Mouse (Mus musculus): ENCODE results near the gene Vstm2l. TPM values are rescaled to one million over a fixed set of nuclear protein-coding genes. Genes with fewer than 3 reads are reported as not detected.

Gene Vstm2l
- total RNA-seq, 2 experiments from 2014 or later: 1.6 to 3.3 TPM

DNA sequence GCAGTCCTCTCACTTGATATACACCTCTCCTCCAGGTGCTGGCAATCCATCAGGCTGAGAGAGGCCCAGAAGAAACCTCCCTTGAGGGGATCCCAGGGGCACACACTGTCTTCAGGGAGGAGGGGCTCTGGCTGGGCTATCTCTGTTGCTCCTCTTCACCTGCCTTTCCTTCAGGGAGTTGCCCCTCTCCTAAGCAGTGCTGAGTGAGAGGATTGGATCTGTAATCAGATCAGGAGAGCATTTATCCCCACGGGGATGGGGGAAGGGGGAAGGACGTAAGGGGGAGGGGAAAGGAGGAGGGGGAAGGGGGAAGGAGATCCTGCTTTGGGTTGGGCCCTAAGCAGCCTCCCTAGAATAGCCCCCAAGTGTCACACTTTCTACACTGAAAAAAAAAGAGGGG, 13.4 kb downstream of the Vstm2l start:
- DNase-seq (ENCODE audit: low spot score in 2 of 2): no peak

DNA sequence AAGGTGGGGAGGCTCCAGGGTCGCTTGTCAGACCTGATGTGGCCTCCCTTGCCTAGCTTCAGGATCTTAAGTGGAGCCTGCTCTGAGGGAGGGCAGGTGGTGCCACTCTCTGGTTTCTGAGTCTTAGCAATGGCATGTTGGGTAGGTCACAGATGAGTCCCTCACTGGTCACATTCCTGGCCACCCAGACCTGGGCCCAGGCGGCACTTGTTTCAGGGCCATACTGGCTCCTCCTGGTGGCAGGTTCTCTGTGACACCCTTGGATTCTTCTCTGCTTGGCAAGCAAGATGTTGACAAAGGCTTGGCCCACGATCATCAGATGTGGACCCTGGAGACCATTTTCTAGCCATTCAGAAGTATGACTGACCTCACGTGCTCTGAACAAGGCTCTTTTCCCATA, 18.2 kb downstream of the Vstm2l start:
- no peak for DNase-seq (ENCODE audit: low spot score in 2 of 2)

DNA sequence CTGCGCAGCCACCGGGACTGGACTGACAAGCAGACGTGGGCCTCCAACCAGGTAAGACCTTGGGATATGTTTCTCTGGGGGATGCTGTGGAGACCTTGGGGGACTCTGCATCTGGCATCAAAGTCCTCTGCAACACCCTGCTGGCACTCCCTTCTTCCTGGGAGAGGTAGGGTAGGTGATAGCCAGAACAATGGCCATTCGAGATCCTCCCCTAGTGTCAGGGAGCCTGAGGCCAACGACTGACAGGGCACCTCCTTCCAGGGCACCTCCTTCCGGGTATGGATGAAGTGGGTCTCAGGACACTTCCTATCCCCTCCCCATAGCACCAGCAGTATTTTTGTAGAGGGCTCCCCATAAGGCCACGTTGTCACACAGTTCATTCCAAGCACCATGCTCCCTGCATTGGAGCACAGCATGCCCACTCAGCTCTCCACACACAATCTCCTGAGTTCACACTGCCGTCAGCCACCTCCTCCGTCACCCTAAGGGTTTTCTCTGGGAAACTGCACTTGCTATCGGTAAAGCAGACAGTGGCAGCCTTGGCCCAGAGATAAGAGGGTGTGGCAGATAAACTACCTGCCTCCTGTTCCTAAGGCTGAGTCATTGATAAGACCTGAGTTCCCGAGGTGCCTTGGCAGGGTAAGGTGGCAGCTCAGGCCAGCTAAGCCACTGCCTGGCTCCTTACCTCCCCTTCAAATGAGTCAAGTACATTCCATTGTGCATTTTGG, 21.2 kb downstream of the Vstm2l start:
- no peak for DNase-seq (ENCODE audit: low spot score in 2 of 2)

DNA sequence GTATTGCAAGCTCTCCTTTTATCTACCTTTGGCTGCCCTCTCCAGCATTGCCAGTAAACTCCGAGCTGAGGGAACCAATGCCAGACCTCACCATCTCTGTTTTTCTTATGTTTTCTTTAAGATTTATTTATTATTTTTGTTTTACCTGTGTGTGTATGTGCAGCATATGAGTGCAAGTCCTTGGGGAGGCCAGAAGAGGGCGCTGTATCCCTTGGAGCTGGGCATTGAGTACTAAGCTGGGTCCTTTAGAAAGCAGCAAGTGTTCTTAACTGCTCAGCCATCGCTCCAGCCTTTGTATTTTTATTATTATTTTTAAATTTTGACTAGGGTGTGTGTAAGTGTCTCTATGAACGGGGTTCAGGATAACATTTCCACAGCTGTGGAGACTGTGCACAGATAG, 22.2 kb downstream of the Vstm2l start:
- DNase-seq (ENCODE audit: low spot score in 2 of 2): no peak

DNA sequence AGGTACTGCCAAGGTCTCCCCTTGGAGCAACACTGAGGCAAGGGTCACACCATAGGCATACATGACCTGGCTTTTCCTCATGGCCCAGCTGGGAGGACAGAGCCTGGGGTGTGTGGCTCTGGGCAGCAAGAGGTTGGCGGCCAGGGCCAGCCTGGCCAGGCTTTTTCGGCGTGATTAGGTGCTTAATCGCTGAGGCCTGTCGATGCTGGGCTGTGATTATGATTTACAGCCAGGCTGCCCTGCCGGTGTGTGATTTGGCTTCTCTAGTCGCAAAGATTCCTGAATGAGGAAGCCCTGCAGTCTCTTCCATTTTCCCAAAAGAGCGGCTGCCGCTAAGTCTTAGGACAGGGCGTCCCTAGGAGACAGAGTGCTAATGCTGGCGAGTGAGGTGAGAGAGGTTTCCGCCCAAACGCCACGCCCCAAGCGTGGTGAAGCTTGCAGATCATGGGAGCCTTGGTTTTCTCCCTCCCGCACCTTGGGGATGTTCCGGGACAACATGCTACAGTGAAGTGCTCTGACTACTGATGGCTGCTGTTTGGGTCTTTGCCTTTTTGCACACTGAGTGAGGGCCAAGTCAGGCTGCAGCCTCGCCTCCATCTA, 26.2 kb downstream of the Vstm2l start:
- DNase-seq (ENCODE audit: low spot score in 2 of 2): no peak

DNA sequence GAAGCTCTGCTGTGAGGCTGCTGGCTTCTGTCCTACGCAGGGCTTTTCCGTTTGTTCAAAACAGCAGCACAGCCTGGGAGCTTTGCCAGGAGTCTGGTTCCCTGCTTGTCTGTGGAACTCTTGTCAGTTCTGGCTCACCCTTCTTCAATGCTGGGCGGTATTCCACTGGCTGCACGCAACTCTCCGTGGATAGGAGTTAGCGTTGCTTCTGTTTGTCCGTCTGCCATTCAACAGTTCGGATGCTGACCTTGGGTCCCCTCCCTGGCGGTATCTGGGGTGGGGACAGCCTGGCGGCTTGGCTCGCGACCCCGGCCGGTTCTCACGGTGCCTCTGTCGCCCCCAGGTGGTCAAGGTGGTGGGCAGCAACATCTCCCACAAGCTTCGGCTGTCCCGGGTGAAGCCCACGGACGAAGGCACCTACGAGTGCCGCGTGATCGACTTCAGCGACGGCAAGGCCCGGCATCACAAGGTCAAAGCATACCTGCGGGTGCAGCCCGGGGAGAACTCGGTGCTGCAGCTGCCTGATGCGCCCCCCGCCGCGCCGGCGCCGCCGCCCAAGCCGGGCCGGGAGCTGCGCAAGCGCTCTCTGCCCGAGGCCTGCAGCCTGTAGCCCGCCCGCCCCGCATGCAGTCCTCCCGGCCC, 29.2 kb downstream of the Vstm2l start:
- DNase-seq (ENCODE audit: low spot score in 2 of 2): peak; percentile 54 to 60

DNA sequence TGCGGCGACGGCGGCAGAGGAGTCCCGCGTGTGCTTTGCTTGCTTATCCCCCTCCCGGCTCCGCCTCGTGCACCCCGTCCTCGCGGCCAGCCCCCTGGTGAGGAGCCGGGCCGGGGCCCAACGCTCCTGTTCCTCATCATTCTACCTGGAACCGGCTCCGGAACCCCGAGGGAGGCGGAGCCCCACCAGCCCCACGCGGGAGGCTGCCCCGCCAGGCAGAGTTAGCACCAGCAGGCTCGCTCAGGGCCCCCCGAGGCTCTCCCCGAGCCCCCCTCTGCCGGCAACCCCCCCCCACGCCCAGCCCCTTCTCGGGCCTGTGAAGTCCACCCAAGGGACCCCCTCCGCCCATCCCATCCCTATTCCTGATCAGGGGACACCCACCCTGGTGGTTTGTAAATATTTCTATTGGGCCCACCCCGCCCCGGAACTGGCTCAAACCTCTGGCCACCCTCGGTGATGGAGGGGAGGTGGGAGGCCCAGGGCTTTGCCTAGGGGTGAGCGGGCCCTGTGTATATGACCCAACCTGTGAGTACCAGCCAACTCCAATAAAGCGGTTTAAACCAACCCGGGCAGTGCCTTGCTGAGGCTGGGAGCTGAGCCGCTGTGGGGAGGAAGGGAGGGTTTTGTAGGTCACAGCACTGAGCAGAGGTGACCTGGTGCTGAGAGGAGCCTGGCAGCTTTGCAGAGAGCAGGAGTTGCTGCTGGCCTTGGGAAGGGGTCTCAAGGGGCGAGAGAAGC, 29.9 kb downstream of the Vstm2l start:
- DNase-seq (ENCODE audit: low spot score in 2 of 2): no peak

DNA sequence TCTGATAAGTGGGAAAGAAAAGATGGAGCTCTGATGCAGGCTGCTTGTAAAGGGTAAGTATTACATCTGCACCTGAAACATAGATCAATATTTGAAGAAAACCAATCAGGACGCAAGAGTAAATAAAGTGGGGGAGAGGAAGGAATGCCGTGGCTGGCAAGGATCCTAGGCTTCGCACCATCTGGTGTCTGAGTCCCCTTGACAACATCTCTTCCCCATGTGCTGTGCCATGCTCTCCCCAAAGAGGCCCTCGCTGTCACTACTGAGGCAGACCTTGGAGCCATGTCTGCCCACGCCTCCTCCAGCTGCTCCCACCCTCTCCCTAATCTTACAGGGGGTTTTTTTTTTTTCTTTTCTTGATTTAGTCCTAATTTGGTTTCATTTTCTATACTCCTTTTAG, 39.5 kb downstream of the Vstm2l start:
- DNase-seq (ENCODE audit: low spot score in 2 of 2): no peak

DNA sequence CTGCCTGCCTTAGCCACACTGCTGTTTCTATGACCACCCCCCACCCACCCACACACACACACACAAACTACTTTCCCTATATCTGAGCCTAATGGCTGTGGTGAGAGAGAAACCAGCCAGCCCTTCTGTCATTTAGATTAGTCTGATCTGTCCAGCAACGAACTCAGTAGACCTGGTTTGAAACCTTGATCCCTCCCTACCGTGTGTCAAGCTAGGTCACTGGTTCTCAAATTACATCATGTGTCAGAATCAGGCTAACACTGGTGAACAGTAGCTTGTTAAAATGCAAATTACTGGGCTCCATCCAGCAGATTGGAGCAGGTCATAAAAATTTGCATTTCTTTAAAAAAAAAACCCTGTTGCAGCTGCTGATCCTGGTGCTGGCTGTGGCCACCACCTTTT, 43.3 kb downstream of the Vstm2l start:
- no peak for DNase-seq (ENCODE audit: low spot score in 2 of 2)

DNA sequence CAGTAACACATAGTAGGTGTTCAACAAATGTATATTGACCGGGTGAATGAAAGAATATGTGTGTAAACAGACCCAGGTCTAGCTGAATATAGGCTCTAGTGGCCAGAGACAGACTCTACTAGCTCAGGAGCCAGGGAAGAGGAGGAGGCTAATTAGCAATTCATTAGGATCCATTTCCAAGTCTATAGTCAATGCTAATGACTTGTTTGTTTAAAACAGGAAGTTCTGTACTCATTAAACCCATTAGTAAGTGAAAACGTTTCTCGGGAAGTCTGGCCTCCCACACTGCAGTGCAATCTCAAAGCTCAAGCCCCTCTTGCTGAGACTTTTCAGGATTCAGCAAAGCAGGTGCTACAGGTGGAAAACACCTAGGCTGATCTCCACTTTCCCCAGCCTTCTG, 53.4 kb downstream of the Vstm2l start:
- DNase-seq (ENCODE audit: low spot score in 2 of 2): no peak

DNA sequence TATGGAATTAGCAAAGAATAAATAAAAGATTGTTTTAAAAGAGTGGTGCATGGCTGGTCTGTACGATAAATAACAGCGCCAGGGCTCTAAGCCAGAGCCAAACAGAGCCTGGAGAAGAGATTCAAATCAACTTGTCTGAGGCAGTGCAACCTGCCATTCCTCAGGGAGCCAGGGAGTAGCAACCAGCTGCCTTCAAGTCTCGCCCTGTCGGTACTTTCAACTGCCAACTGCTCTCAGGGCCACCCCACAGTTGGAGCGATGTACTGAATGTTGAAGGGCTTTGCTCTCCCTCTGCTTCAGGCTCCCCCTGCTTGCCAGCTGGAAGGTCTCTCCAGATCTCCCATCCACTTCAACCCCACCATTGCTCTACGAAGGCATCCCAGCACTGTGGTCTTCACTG, 55.7 kb downstream of the Vstm2l start:
- no peak for DNase-seq (ENCODE audit: low spot score in 2 of 2)

DNA sequence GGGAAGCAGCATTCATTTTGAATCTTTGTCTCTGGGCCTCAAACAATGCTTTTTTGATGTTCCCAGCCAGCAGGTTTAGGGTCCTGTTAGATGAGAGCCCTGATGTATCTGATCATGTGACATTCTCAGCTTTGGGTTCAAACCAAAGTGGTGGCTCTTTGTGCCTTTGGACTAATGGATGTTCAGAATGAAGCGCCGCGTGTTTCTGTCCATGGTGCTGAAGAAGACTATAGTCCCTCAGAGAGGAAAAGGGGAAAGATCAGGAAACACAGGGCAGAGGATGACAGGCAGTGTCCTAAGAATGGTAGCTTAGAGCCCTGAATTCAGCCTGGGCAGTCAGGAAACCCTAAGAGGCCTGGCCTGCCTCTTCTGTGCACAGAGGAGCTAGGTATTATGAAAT, 56.2 kb downstream of the Vstm2l start:
- peak; percentile 42 to 49 for DNase-seq (ENCODE audit: low spot score in 2 of 2)

DNA sequence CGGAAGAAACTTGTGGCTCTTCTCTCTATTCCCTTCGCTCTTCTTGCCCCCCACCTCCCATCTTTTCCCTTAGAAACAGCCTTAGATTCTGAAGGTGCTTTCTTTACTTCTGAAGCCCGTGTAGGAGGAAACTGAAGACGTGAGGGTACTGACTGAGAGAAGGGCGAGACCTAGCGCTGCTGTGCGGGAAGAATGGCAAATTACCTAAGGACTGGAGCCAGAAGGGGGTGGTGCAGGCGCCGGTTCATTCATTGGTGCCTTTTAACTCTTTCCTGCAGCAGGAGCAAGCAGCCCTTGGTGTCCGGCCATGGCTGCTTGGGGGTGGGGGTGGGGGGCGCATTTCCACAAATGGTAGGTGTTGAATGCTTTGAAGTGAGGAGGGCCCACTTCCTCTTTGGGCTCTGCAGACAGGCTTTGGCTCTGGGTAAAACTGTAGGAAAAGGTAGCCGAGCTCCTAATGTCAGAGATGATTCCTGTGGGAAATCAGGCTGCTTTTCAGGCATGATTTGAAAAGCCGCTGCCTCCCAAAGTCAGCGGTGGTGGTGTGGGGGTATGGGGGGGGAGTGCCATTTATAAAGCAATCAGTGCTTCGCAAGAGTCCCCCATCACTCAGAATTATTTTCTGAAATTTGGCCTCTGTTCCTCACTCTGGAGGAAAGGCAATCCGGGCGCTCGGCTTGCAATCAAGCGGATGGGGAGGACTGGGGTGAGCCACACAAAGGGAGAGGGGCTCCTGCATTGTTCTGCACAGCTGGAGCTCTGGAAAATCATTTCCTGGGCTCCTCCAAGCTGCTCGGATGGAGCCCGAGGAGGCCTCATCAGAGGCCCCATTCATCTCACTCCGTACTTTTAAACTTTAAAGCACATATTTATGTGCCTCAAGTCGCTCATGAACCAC, 60.4 kb downstream of the Vstm2l start:
- DNase-seq (ENCODE audit: low spot score in 2 of 2): no peak

DNA sequence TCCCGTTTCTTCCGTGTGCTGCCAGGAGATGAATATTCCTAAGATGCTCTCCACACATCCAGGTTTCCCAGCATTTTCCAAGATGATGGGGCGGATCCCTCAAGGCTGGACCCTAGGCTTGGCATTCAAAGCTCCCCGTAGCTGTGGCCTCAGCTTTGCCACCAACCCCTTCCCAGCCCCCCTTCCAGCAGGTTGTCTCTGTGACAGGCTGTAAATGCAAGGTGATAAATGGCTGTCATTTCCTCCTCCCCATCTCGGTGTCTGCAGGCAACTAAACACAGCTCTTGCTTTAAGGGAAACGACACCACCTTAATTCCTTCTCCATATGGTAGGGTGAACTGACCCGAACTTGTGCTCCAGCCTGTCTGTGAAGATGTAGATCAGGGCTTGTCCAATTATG, 61.1 kb downstream of the Vstm2l start:
- DNase-seq (ENCODE audit: low spot score in 2 of 2): no peak

DNA sequence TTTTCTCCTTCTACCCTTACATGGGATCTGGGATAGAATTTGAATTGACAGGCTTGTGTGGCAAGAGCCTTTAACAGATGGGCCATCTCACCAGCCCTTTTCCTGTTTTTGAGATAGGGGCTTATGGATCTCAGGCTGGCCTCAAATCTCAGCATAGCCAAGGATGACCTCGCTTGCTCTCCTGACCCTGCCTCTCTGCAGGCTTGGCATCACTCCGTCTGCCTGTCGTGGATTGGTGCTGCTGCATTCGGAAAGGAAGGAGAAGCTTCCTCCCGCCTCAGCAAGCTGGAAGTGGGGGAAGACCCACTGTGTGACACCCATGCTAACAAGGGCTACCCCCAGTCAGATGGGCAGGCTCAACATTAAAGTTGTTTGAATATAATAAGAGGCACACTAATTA, 64.8 kb downstream of the Vstm2l start:
- DNase-seq (ENCODE audit: low spot score in 2 of 2): no peak

DNA sequence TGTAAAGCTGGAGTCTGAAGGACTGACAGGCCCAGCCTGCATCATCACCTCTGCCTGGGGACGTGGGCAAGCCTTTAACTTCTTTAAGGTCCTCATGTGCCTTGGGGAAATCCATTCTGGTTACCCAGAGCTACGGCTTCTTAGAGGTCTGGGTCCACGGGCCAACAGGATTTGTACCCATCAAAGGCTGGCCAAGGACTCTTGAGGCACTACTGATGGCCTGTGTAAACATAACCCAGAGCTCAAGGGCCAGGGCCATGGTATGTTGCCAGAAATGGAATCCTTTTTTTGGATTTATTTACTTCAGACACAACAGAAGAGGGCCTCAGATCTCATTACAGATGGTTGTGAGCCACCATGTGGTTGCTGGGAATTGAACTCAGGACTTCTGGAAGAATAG, 68.3 kb downstream of the Vstm2l start:
- DNase-seq (ENCODE audit: low spot score in 2 of 2): no peak

DNA sequence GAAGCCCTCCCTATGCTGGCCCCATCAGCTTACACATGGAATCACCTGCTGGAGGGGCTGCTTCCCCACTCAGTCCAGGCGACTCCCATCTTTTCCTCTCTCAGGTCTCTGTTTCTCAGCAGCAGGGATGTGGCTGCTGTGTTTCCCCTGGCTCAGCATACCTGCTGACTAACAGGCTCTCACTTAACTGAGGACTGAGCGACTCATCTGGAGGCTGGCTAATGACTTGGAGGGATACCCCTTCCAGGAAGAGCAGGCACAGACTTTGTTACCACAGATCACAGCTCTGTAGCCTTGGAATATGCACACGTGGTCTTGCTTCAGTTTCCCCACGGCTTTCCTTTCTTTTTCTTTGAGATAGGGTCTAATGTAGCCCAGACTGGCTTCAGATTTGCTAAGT, 68.8 kb downstream of the Vstm2l start:
- no peak for DNase-seq (ENCODE audit: low spot score in 2 of 2)

DNA sequence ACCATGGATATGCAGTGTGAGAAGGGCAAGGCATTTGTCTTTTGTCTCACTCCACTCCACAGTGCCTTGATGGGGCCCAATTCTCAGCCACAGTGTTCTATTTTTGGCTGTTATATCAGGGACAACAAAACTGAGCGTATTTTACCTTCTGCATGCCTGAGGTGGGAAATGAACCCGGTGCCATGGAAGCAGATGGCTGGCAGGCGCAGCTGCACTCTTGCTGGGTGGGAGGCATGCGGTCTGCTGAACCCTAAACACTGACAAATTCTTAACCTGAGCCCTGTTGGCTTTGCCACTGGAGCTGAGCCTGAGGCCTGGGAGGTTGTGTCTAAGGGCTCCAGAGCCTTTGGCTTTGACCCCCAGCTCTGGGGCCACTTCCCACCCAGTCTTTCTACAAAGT, 71.2 kb downstream of the Vstm2l start:
- no peak for DNase-seq (ENCODE audit: low spot score in 2 of 2)

DNA sequence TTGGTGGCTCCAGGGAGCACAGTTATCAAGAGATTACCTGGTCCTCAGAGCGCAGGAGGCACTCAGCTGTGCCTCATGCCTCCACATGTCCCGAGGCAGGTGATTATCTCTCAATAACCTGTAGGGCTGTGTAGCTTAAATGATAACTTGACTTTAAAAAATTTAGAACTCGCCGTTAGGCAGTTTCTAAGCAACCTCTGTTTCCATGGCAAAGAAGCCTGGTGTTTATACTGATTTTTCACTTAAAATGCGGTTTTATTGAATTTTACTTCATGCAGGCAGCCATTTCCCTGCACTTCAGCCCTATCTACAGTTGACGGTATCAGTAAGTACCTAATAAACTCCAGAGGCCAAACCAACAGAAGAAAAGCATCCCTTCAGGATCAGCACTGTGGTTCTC, 71.8 kb downstream of the Vstm2l start:
- DNase-seq (ENCODE audit: low spot score in 2 of 2): no peak

DNA sequence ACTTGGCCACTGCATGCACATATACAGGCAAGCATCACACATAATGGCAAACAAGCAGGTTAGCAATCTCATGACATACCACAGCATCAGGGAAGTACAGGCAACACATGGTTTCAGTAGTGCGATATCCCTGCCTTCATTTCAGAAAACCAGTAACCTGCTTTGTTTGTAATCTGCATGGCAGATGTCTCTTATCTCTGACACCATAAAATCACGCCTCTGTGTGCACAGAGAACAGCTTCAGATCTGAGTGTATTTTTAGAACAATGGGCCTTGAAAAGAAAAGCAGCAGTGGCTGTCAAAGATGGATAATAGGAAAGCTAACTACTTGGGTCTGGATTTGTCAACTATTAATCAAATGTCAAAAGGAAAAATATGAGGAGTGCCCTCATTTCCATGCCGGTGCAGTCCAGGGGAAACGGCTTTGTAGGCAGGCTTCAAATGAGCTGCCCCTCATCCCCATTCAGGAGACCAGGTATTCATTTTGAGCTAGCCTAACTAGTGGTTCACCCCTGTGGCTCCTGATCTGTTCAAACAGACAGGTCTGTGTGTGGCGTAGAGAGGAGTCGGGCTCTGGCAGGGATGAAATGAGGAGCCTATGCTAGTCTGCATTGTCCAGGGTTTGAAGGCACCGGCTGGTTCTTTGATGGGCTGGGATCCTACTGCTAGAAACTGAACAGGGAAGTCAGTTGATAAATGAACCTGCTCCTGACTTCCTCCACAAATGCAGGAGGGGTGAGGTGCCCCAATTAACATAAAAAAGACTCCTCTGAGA, 74.2 kb downstream of the Vstm2l start:
- DNase-seq (ENCODE audit: low spot score in 2 of 2): no peak

Data from adrenal gland, adult 18-20 months (tissue).